Mouse (Mus musculus): ENCODE measurements around the gene Olfr821. TPM values are rescaled to one million over a fixed set of nuclear protein-coding genes. Genes with fewer than 3 reads are reported as not detected.
"Not testable (repeated sequence)": the region's sequence is repeated elsewhere in the genome, so short reads cannot be mapped to it uniquely, and the experiment has no call there.

Gene Olfr821
- polyA plus RNA-seq (2014; fragmentation: Nextera tagmentation; extraction: Ambion mirVana): not detected in 2 replicates

GRCm38 (mm10) chr10:130030048-130030447 is at the start of gene Olfr821:
TSS of gene Olfr821 (plus strand) at chr10:130030348.
- no peak within 1 kb of the TSS for H3K4me3 ChIP-seq (ENCODE audit: low read depth, low read length)
- no peaks in the 10 kb centered on the region for H3K4me1 ChIP-seq (ENCODE audit: control insufficient read depth, insufficient read depth, low read length)
- no peak within 1 kb of the TSS for H3K4me2 ChIP-seq (replicated peaks; ENCODE audit: low read depth, low read length)
- H3K9ac ChIP-seq (replicated peaks; ENCODE audit: low read depth, low read length): no peak within 1 kb of the TSS
- ATAC-seq (ENCODE audit: insufficient number of reproducible peaks, insufficient read depth, low FRiP score, low read depth): no peak
- H3K27ac ChIP-seq (ENCODE audit: low read length): no peak within 1 kb of the TSS
- no peaks in the 10 kb centered on the region for H3K27me3 ChIP-seq (ENCODE audit: control insufficient read depth, insufficient read depth, low read length)
- H3K36me3 ChIP-seq (ENCODE audit: control insufficient read depth, insufficient read depth, low read length): no peaks in the 10 kb centered on the region
- H3K9me3 ChIP-seq (ENCODE audit: control insufficient read depth, low read depth, low read length): no peaks in the 10 kb centered on the region

- H3K9ac ChIP-seq (replicated peaks; ENCODE audit: low read depth, low read length); H3K4me2 ChIP-seq (replicated peaks; ENCODE audit: low read depth, low read length); H3K27ac ChIP-seq (ENCODE audit: low read length); H3K4me3 ChIP-seq (ENCODE audit: low read depth, low read length); H3K27me3 ChIP-seq (ENCODE audit: control insufficient read depth, insufficient read depth, low read length); H3K9me3 ChIP-seq (ENCODE audit: control insufficient read depth, low read depth, low read length); H3K4me1 ChIP-seq (ENCODE audit: control insufficient read depth, insufficient read depth, low read length); H3K36me3 ChIP-seq (ENCODE audit: control insufficient read depth, insufficient read depth, low read length); ATAC-seq (ENCODE audit: insufficient number of reproducible peaks, insufficient read depth, low FRiP score, low read depth): not testable (repeated sequence)
- no CpG with 5 or more reads among the region's 3 CpGs for WGBS
Measured at GRCm38 (mm10) chr10:129981867-129982266, 48.3 kb upstream of the Olfr821 start.

GRCm38 (mm10) chr10:129984962-129985361 is 45.2 kb upstream of the Olfr821 start, which contains the start of gene Gm10310:
TSS of gene Gm10310 (minus strand) at chr10:129985062.
- H3K27me3 ChIP-seq (ENCODE audit: control insufficient read depth, insufficient read depth, low read length); H3K9ac ChIP-seq (replicated peaks; ENCODE audit: low read depth, low read length); H3K27ac ChIP-seq (ENCODE audit: low read length); H3K9me3 ChIP-seq (ENCODE audit: control insufficient read depth, low read depth, low read length); H3K36me3 ChIP-seq (ENCODE audit: control insufficient read depth, insufficient read depth, low read length); H3K4me1 ChIP-seq (ENCODE audit: control insufficient read depth, insufficient read depth, low read length); H3K4me2 ChIP-seq (replicated peaks; ENCODE audit: low read depth, low read length); ATAC-seq (ENCODE audit: insufficient number of reproducible peaks, insufficient read depth, low FRiP score, low read depth); H3K4me3 ChIP-seq (ENCODE audit: low read depth, low read length): not testable (repeated sequence)
- no CpG with 5 or more reads among the region's 1 CpGs for WGBS

GRCm38 (mm10) chr10:130004104-130004503 is 26.0 kb upstream of the Olfr821 start:
- not testable (repeated sequence) for H3K27ac ChIP-seq (ENCODE audit: low read length); H3K9ac ChIP-seq (replicated peaks; ENCODE audit: low read depth, low read length); H3K36me3 ChIP-seq (ENCODE audit: control insufficient read depth, insufficient read depth, low read length); H3K27me3 ChIP-seq (ENCODE audit: control insufficient read depth, insufficient read depth, low read length); ATAC-seq (ENCODE audit: insufficient number of reproducible peaks, insufficient read depth, low FRiP score, low read depth); H3K4me1 ChIP-seq (ENCODE audit: control insufficient read depth, insufficient read depth, low read length); H3K4me3 ChIP-seq (ENCODE audit: low read depth, low read length); H3K4me2 ChIP-seq (replicated peaks; ENCODE audit: low read depth, low read length); H3K9me3 ChIP-seq (ENCODE audit: control insufficient read depth, low read depth, low read length)
- 85% methylated on average over 4 of the region's 4 CpGs for WGBS

- H3K4me1 ChIP-seq (ENCODE audit: control insufficient read depth, insufficient read depth, low read length); H3K27me3 ChIP-seq (ENCODE audit: control insufficient read depth, insufficient read depth, low read length); H3K27ac ChIP-seq (ENCODE audit: low read length); H3K9ac ChIP-seq (replicated peaks; ENCODE audit: low read depth, low read length); H3K4me2 ChIP-seq (replicated peaks; ENCODE audit: low read depth, low read length); H3K36me3 ChIP-seq (ENCODE audit: control insufficient read depth, insufficient read depth, low read length); ATAC-seq (ENCODE audit: insufficient number of reproducible peaks, insufficient read depth, low FRiP score, low read depth); H3K9me3 ChIP-seq (ENCODE audit: control insufficient read depth, low read depth, low read length); H3K4me3 ChIP-seq (ENCODE audit: low read depth, low read length): not testable (repeated sequence)
- WGBS: 88% methylated on average over 4 of the region's 4 CpGs
Measured at GRCm38 (mm10) chr10:130005366-130005765, 24.8 kb upstream of the Olfr821 start.

GRCm38 (mm10) chr10:130012321-130012720 is 17.8 kb upstream of the Olfr821 start, which contains the start of gene Olfr820:
TSS of gene Olfr820 (plus strand) at chr10:130012621.
- no peaks in the 10 kb centered on the region for H3K27me3 ChIP-seq (ENCODE audit: control insufficient read depth, insufficient read depth, low read length)

GRCm38 (mm10) chr10:130037096-130037495 is 6.9 kb downstream of the Olfr821 start:
- Histone ChIP-seq H3K4me2 (replicated peaks; ENCODE audit: low read depth, low read length) (no peak overlapping the region), H3K27ac (ENCODE audit: low read length) (no peak overlapping the region), H3K9me3 (ENCODE audit: control insufficient read depth, low read depth, low read length) (no peaks in the 10 kb centered on the region), H3K4me3 (ENCODE audit: low read depth, low read length) (no peak overlapping the region), H3K36me3 (ENCODE audit: control insufficient read depth, insufficient read depth, low read length) (no peaks in the 10 kb centered on the region), H3K9ac (replicated peaks; ENCODE audit: low read depth, low read length) (no peak overlapping the region), H3K4me1 (ENCODE audit: control insufficient read depth, insufficient read depth, low read length) (no peaks in the 10 kb centered on the region), H3K27me3 (ENCODE audit: control insufficient read depth, insufficient read depth, low read length) (no peaks in the 10 kb centered on the region)
- ATAC-seq (ENCODE audit: insufficient number of reproducible peaks, insufficient read depth, low FRiP score, low read depth): no peak
- 65% methylated on average over 6 of the region's 6 CpGs for WGBS

More at GRCm38 (mm10) chr10:130012321-130012720, 17.8 kb upstream of the Olfr821 start, which contains the start of gene Olfr820:
- Histone ChIP-seq H3K36me3 (ENCODE audit: control insufficient read depth, insufficient read depth, low read length) (no peaks in the 10 kb centered on the region), H3K9me3 (ENCODE audit: control insufficient read depth, low read depth, low read length) (no peaks in the 10 kb centered on the region), H3K4me2 (replicated peaks; ENCODE audit: low read depth, low read length) (no peak within 1 kb of the TSS), H3K4me3 (ENCODE audit: low read depth, low read length) (no peak within 1 kb of the TSS), H3K9ac (replicated peaks; ENCODE audit: low read depth, low read length) (no peak within 1 kb of the TSS), H3K27ac (ENCODE audit: low read length) (no peak within 1 kb of the TSS), H3K4me1 (ENCODE audit: control insufficient read depth, insufficient read depth, low read length) (no peaks in the 10 kb centered on the region)
- no peak for ATAC-seq (ENCODE audit: insufficient number of reproducible peaks, insufficient read depth, low FRiP score, low read depth)

GRCm38 (mm10) chr10:130070910-130071309 is 40.8 kb downstream of the Olfr821 start, which contains the start of gene Olfr822:
TSS of gene Olfr822 (plus strand) at chr10:130071210.
- no peak within 1 kb of the TSS for H3K9ac ChIP-seq (replicated peaks; ENCODE audit: low read depth, low read length)
- no peak within 1 kb of the TSS for H3K27ac ChIP-seq (ENCODE audit: low read length)
- H3K27me3 ChIP-seq (ENCODE audit: control insufficient read depth, insufficient read depth, low read length): no peaks in the 10 kb centered on the region
- no peaks in the 10 kb centered on the region for H3K36me3 ChIP-seq (ENCODE audit: control insufficient read depth, insufficient read depth, low read length)
- H3K9me3 ChIP-seq (ENCODE audit: control insufficient read depth, low read depth, low read length): no peaks in the 10 kb centered on the region
- ATAC-seq (ENCODE audit: insufficient number of reproducible peaks, insufficient read depth, low FRiP score, low read depth): no peak
- H3K4me2 ChIP-seq (replicated peaks; ENCODE audit: low read depth, low read length): no peak within 1 kb of the TSS
- H3K4me1 ChIP-seq (ENCODE audit: control insufficient read depth, insufficient read depth, low read length): no peaks in the 10 kb centered on the region
- H3K4me3 ChIP-seq (ENCODE audit: low read depth, low read length): no peak within 1 kb of the TSS
